Mouse (Mus musculus) v-Abl transformed pro-B cells (cell line): ENCODE results near the gene Poldip3.

ENCODE experiments used
- in situ Hi-C, 2 experiments: fragments of 400-800 bp; cut with MboI; formaldehyde crosslinking; loops; one replicate each; pipeline ENCODE4 v1.15.1; 2025; ENCODE audit not compliant: unreplicated experiment in 2 of 2

Poldip3 gene

DNA sequence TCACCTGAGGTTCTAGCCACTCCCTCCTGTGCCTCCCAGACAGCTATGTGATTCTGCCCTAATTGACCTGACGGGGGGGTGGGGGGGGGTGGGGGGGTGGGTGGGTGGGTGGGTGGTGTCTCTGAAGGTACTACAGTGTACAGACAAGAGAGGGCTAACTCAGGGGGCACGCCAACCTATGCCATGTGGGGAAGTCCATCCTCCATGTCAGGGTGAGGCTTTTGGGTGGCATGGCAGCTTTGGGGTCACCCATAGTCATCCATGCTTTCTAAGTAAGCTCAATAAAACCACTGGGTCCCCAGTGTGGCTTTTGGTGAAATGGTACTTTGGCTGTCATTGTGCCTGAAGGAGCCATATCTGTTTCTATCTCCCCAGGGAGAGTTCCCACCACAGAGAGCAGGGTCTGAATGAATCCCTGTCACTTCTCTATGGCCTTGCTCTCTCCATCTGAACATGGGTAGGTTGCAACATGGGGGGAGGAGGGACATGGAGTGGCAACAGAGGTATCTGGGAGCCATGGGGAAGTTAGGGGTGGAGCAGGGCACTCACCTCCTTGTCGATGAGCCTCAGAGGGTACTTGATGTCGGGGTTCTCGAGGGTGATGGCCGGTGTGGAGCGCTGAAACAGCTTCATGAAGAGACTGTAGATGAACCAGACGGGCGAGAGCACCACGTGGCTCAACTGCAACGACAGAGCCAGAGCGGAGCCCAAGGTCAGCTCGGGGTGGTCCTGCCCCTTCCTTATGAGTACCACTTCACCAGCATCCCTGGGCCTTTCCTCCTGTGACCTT lies 16.5 kb upstream of the Poldip3 start:
- in situ Hi-C loops, result no loop called here

DNA sequence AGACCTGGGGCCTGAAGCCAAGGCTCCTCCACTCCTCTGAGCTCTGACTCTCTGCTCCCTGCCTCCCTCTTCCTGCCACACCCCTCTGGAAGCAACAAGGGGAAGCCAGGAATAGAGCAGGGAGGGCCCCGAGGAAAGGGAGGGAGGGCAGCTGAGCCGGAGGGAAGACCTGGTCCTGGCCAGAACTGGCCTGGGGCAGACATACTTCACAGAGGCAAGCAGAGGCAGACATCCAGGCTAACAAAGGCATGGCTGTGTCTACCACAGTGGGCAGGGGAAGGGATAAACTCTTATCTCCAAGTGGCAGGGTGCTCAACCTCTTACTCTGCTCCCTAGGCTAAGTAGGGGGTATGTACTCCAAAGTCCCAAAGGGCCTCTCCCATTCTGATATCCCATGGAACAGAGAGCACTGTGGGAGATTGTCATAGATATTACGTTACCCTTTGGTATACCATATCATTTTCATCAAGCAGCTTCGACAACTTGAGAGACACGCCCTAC lies 15.8 kb upstream of the Poldip3 start:
- in situ Hi-C loops, result no loop called here

DNA sequence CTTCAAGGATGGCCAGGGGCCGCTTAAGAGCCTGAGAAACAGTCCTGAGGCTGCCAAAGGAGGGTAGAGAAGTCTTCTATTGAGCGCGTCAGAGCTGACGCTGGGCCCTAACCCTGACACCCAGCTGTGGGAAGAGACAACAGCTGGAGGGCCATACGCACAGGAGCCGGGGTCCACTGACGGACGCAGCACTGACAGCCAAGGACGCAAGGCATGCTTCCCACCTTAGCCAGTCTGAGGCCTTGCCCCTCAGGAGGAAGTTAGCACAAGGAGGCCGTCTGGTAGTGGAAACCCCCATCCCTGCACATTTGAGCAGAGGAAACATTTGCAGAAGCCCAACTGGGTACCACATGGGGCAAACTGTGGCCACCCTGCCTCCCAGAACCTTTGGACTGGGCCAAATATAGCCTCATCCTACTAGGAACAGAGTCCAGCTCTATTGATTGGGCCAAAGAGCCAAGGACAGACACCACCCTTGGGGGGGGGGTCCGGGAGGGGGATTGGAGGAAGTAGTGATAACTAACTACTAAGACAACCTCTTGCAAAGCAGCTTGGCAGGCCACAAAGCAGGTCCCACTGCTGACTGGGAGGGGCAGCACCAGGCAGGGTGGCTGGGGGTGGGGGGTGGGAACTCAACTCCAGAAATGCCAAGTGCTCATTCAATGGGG lies 13.8 kb upstream of the Poldip3 start:
- in situ Hi-C loops, result no loop called here

DNA sequence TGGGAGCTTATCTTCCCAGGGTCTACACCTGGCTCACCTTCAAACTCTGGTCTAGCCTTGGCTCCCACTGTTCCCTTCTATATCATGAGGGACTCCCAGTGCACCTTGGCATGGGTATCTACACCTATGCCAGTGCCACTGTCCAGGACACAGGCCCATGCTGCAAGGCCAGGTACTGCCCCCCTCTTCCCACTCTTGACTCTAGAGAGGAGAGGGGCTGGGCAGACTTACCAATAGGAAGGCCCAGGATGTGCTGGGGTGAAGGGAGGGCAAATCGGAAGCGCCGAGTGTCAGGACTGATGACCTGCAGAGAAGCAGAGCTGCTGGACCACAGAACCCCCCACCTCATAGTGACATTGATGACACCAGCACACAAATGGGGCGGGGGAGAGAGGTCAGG lies 12.8 kb upstream of the Poldip3 start:
- in situ Hi-C loops, result no loop called here

DNA sequence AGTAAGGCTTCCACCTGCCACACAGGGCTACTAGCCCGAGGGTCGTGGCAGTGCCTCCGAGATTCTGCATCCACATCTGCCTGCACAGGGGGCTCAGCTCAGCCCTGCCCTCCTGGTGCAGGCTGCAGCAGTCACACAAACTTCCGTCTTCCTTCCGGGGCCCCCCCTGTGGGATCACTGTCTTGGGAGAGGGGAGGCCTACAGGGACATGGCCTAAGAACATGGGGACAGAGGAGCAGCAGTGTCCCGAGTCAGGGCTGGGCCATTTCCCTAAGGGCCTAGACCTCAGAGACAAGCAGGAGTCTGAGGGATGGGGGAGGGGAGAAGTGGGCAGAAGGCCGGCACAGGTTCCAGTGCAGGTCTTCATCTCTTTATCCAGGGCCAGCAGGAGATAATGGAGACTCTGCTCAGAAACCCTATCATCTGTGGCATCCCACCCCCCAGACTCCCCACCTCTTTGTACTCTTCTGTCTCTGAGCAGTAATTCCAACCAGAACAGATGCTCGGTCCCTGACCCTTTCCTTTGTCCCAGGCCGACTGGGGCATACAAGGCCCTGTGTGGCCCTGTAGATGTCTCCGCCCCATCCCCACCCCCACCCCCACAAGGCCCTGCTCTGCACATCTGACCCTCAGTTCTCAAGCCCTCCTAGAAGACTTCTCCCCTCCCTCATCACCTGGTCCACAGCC lies 12.0 kb upstream of the Poldip3 start:
- in situ Hi-C loops, result no loop called here

DNA sequence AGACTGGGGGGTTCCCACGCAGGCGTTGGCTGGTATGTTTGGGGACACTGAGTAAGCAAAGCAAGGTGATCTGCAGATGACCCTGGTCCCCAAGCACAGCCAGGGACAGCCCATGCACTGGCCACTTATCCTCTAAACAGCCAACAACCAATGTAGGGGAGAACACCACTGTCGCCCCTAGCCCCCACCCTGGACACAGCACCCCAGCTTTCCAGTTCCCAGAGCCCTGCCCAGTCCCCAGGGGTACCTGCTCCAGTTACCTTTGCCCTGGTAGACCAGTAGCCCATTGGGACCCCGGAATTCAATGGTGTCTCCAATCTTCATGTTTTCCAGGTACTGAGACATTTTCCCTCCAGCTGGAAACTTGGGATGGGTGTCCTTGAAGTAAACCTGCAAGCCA lies 11.4 kb upstream of the Poldip3 start:
- in situ Hi-C loops, result no loop called here

DNA sequence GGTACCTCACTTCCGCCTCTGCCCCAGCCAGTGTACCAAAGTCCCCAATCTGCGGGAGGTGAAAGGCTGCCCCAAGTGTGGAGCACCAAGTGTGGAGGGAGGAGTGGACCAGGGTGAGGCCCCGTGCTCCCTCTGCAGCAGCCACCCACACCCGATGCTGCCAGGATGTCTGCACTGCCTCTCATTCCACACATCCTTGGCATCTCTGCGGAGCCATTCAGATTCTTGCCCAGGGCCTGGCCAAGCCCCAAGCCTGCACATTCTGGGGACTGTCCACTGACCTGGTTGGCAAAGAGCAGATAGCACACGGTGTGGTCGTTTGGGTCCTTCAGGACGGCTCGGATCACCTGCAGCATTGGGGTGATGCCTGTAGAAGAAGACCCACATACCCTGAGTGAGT lies 10.6 kb upstream of the Poldip3 start:
- in situ Hi-C loops, result no loop called here

DNA sequence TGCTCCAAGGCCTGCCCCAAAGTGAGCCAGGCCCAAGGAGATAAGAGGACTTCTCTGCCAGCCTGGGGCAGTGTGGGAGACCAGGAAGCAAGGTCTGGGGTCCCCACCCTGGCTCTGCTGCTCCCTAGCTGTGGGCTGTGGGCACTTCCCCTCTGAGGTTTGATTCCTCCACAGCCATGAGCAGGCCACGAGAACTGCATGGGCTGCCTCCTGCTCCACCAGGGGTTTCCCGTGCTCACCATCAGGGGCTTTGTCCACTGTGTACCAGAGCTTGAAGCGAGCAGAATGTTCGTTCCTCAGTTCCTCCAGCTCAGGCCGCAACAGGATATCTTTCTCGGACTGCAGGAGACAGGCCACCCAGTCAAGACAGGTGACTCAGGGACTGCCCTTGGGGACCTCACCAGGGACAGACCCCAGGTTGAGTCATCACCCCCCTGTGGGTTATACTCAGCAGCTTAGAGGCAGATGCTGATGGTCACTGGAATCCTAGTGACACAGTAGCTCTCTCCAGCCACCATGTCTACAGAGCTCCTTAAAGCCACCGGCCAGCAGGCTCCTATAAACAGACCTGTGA lies 9.5 kb upstream of the Poldip3 start:
- in situ Hi-C loops, result no loop called here

DNA sequence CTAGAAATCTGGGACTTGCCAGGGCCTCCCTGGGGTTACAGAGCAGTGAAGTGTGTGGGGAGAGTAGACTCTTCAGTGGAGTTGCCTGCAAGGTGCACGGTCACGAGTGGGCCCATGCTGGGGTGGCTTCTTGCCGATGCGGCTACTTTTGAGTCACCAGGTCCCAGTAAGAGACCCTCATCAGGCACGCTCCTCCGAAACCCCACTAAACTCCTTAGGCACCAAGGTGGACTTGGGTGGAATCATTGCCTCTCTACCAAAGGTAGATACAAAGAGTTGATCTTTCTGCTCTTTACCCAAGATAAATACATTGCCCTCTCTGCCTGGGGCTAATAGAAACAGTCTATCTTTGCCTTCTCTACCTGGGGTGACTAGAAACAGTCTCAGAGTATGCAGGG lies 8.5 kb upstream of the Poldip3 start:
- in situ Hi-C loops, result no loop called here

DNA sequence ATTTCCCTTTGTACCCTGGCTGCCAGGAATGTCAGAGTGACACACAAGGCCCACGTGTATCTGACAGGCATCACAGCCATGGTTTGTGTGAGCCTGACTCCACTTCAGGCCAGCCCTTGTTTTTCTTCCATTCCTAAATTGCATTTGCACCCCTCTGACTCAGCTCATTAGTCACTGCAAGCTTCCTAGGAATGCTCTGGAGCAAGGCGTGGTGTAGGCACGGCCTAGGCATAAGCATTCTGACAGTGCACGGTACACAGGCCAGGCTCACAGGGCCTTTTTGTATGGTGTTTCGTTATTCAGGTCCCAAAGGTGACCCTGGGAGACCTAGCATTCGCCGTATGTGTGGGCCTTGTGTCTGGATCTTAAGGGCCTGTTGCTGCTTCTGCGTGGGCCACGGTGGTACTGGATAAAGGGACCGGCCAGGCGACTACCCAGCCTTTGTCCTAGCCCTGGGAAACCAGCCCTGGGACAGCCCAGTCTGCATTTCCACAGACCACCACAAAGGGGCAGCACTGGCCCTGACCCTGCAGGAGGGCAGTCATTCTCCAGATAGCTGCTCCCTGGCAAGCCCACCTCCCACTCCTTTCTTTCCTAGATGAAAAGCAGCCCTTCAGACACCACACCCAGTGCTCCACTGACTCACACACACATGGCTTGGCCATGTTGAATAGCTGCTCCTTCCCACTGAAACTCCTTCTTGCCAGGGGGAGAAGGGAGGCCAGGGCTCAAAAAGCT lies 7.9 kb upstream of the Poldip3 start:
- in situ Hi-C loops, result no loop called here

DNA sequence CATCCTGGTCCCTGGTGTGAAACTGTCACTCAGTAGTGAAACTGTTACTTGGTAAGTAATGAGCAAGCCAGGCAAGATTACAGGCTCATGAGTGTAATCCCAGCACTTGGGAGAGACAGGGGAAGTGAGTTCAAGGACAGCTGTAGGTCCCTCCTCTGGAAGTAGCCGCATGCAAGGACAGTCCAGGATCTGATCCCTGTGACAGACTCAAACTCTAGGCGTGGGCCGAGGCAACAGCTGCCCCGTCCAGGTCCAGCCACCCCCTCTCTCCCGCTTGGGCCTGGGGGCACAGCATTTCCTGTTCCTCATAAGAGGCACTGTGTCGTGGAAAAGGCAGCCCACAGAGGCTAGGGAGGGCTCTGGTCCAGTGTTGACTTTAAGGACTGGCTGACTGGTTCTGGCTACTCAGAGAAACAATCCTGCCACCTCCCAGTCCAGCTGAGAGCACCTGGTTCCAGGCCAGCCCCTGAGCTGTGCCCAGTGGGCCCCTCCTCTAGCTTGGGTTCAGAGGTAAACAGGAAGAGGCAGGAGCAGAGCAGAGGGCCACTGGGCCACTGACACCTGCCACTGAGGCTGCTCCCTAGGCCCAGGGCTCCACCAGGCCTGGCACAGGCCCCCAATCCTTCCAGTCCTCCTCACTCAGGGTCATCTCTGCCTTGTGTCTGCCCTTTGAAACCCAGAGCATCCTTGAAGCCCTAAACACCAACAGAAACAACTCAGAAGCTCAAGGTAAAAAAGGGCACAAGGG lies 6.7 kb upstream of the Poldip3 start:
- in situ Hi-C loops, result no loop called here

DNA sequence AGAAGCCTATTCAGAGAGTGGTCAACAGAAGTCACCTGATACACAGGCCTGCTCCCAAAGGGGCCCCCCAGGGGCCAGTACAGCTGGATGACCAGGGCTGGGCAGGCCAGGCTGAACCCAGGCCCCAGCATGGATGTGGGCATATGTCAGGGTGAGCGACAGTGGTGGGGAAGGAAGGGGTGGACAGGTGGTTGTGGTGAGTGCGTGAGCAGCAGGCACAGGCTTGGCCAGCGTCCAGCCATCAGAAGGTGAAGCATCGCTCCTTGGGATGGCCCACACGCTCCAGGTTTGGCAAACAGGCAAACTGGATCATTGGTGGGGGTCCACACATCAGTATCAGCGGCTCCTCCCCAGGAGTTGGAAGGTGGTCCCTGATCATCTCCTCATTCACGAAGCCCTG lies 5.1 kb upstream of the Poldip3 start:
- in situ Hi-C loops, result no loop called here

DNA sequence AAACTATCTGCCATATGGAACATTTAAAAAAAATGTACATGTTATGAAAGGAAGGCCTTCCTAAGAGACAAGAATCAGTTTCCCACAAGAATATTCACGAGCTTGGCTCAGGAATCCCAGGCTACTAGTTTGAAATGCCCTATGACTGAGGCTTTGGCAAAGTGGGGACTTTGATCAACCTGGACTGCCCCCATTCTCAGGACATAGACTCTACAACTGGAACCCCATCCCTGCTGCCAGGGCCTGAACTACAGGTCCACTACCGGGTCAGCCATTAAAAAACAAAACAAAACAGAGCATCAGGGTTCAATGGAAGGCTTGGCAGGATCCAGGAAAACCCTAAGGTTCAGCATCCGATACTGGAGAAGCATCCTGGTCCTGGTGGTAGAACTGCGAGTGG lies 1.5 kb upstream of the Poldip3 start:
- in situ Hi-C loops, result no loop called here

DNA sequence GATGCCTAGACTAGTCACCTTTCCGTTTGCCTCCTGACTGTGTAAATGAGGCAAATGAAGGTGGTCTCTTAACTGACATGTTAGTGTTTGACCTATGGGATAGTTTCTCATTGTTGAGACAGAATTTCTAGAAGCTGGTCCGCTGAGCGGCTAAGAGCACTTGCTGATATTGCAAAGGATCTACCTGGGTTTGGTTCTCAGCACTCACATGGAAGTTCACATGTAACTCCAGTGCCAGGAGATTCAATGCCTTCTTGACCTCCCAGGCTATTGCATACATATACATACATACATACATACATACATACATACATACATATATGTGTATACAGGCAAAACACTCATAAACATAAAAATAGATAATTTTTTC lies 874 bp upstream of the Poldip3 start:
- in situ Hi-C loops, result no loop called here

DNA sequence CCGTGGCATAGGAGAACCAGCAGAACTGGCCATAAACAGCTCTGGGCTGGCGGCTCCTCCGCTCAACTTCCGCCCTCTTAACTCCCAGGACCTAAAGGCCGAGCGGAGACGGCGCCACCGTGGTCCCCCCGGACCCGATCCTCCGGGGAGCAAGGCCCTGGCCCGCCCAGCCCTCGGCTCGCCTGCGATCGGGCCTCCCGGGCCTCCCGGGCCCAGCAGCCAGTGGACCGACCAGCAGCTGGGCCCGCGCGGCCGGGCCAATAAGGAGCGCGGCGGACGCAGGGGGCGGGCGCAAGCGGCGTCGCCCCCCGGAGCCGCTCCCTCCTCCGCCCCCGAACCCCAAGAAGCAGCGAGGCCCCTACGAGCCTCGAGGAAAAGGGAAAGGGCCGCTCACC lies 386 bp downstream of the Poldip3 start:
- in situ Hi-C loops, result no loop called here

DNA sequence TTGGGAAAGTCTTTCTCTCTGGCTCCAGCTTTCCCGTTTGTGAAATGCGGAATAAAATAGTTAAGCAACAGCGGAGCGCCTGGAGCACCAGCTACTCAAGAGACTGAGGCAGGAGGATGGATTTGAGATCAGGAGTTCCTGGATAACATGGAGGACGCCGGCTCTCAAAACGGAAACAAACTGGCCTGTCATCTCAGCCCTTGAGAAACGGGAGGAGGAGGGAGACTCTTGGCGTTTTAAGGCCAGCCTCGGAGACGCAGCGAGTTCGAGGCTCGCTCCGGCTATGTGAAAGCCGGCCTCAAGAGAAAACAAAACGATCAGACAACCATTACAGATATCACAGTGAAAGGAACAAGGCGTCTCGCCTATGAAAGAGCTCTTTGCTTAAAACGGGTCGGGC lies 789 bp downstream of the Poldip3 start:
- in situ Hi-C loops, result no loop called here

DNA sequence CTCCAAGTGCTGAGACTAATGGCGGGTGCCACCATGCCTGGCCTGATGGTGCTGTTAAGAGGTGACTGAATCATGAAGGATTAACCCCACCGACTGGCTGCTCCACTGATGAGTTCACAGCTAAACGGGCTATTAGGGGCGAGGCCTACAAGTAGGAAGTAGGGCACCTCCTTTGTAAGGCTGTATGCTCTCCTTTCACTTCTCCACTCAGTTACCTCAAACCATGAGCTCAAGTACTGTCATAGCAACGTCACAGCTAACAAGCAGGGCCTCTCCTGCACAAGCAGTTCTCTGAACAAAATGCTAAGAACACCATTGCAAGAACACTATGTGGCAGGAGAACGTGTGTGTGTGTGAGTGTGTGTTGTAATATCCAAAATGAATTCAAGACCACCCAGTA lies 3.6 kb downstream of the Poldip3 start:
- in situ Hi-C loops, result no loop called here

DNA sequence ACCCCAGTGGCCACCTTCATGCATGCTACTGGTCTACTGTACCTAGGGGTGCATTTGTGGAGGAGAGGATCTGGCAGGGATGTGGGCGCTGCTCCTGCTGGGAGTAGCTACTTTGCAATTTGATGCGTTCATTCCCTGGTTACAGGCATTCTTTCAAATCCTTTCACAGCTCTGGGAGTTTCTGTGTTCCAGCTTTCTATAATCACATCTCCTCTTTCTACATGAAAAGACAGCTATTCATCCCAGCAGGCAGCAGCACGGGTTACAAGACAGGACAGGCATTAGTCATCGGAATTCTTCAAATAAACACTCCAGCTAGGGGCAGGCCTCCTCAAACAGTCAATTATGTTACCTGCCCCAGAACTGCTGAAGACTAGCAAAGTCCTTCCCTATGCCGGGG lies 6.3 kb downstream of the Poldip3 start:
- in situ Hi-C loops, result no loop called here

DNA sequence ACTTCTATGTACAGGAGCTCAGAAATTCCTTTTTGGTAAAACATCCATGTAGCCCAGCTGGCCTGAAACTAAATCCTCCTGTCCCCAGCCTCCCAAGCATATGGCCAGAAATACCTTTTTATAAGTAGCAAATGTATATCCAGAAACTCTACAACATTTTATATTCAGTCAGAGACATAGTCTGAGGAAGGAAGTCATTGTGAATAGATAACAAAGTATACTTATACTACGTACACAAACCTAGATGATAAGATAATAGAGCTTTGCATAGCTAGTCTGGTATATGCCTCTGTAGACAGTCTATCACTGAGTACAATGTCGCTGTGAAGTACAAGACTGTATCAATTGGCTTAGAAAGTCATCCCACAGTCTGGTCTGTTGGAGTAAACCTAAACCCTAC lies 13.5 kb downstream of the Poldip3 start:
- in situ Hi-C loops, result no loop called here

DNA sequence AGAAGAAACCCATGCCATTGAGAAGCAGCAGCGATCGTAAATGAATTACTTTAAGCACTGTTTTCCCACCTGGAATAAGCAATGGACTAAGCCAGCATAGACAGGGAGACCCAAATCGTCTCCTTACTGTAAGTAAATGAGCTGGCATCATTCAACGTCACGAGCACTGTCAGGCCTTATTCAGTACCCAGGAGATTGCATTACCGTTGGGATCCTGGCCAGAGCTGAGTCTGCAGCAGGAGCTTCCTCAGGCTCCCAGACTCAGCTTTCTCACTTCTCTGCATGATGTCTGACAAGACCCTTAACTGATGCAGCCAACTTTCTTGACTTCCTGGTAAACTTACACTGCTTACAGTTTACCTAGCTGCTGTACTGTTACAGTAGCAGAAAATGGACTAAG lies 14.5 kb downstream of the Poldip3 start:
- in situ Hi-C loops, result no loop called here
